Mouse (Mus musculus) forebrain, embryonic 15.5 days (tissue): ENCODE data around the gene F7. TPM values are rescaled to one million over a fixed set of nuclear protein-coding genes. Genes with fewer than 3 reads are reported as not detected.

Experiments used
- polyA plus RNA-seq: library from polyadenylated mRNA; unstranded; fragments of >200 nt; fragmentation: Nextera tagmentation; extraction: Ambion mirVana; gene quantifications from 2 replicates; pipeline ENCODE4 v1.2.1, GENCODE M21; 2015

F7 gene
- polyA plus RNA-seq, 1 experiment from 2014 or later: 0.11 TPM

Other genes with a start within 250 kb of the F7 start
- 134 and 139 TPM in 2 replicates for gene Mcf2l, start 152.2 kb upstream of the F7 start, polyA plus RNA-seq
- 0.26 and 0.43 TPM in 2 replicates for gene F10, start 11.3 kb downstream of the F7 start, polyA plus RNA-seq
- gene Proz, start 34.9 kb downstream of the F7 start, polyA plus RNA-seq: 1.4 and 2.0 TPM in 2 replicates
- 51.0 and 51.4 TPM in 2 replicates for gene Pcid2, start 79.4 kb downstream of the F7 start, polyA plus RNA-seq
- gene Cul4a, start 79.6 kb downstream of the F7 start, polyA plus RNA-seq: 68.4 and 73.8 TPM in 2 replicates
- gene Lamp1, start 133.1 kb downstream of the F7 start, polyA plus RNA-seq: 236 and 242 TPM in 2 replicates
- gene Grtp1, start 174.6 kb downstream of the F7 start, polyA plus RNA-seq: 18.7 and 23.4 TPM in 2 replicates
- 0.57 TPM in 1 of 2 replicates, not detected in the other for gene Adprhl1, start 228.1 kb downstream of the F7 start, polyA plus RNA-seq